Mouse (Mus musculus) G1E (cell line): Measurements from ENCODE around the gene Igf2bp2.

Experiments used
- CTCF ChIP-seq: IDR thresholded peaks from 2 replicates; pipeline ENCODE4 v1.5.1; 2012; ENCODE audit warnings: low read depth, low read length, inconsistent platforms, mixed read lengths
- GATA1 ChIP-seq: IDR thresholded peaks from 2 replicates; pipeline ENCODE4 v1.6.1; 2012; ENCODE audit warnings: borderline replicate concordance, low read length, inconsistent platforms, mixed read lengths
- POLR2AphosphoS5 ChIP-seq: IDR thresholded peaks from 2 replicates; pipeline ENCODE4 v1.6.1; 2012; ENCODE audit warnings: low read depth, low read length, inconsistent platforms; ENCODE audit not compliant: insufficient replicate concordance
- TAL1 ChIP-seq: conservative IDR thresholded peaks from 2 replicates; pipeline ENCODE4 v1.6.1; 2012; ENCODE audit warnings: low read depth, low read length, inconsistent platforms, mixed read lengths

DNA sequence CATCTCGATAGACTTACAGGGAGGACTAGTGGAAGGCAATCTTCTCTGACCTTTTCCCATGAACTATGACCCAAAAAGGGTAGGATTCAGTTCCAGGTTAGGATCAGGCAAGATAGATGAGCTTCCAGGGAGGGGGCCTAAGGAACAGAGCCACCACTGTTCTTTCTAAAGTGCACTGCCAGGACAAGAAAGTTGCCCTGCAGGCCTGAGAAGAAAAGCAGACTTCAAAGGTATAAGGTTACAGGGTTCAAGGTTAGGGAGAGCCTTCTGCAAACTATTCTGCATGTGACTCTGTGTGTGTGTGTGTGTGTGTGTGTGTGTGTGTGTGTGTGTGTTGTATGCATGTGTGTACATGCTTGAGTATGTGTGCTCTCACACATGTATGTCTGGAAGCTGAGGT is 53.1 kb downstream of the Igf2bp2 start:
- TF ChIP-seq CTCF: no peak
- TF ChIP-seq POLR2AphosphoS5: no peak
- no peak for TF ChIP-seq GATA1
- no peak for TF ChIP-seq TAL1
